Mouse (Mus musculus) midbrain, embryonic 12.5 days (tissue): ENCODE data around the gene Spag9. TPM values are rescaled to one million over a fixed set of nuclear protein-coding genes. Genes with fewer than 3 reads are reported as not detected.

Source experiments
- ATAC-seq: fragments of 200-750 bp; cut with Nextera tagmentation; 2 replicates; pipeline ENCODE4 v1.8.0; 2017; ENCODE audit warnings: low read depth, moderate TSS enrichment, moderate library complexity; ENCODE audit not compliant: low FRiP score
- H3K27ac ChIP-seq: fragments of 300-500 bp; sonication (generic); replicated peaks from 2 replicates; pipeline ENCODE4 v1.5.1; 2016; ENCODE audit warnings: mild to moderate bottlenecking
- H3K27me3 ChIP-seq: fragments of 300-500 bp; sonication (generic); 2 replicates; pipeline ENCODE4 v1.6.1; 2016; ENCODE audit warnings: mild to moderate bottlenecking
- H3K36me3 ChIP-seq: fragments of 300-500 bp; sonication (generic); 2 replicates; pipeline ENCODE4 v1.6.1; 2016
- H3K4me1 ChIP-seq: fragments of 300-500 bp; sonication (generic); 2 replicates; pipeline ENCODE4 v1.6.1; 2016
- H3K4me2 ChIP-seq: fragments of 300-500 bp; sonication (generic); replicated peaks from 2 replicates; pipeline ENCODE4 v1.6.1; 2016; ENCODE audit warnings: mild to moderate bottlenecking, moderate library complexity
- H3K4me3 ChIP-seq: fragments of 300-500 bp; sonication (generic); 2 replicates; pipeline ENCODE4 v1.5.1; 2016; ENCODE audit warnings: mild to moderate bottlenecking
- H3K9ac ChIP-seq: fragments of 300-500 bp; sonication (generic); replicated peaks from 2 replicates; pipeline ENCODE4 v1.6.1; 2016; ENCODE audit warnings: mild to moderate bottlenecking, moderate library complexity
- H3K9me3 ChIP-seq: fragments of 300-500 bp; sonication (generic); 2 replicates; pipeline ENCODE4 v1.6.1; 2016; ENCODE audit warnings: mild to moderate bottlenecking
- WGBS: fragments of 180-500 bp; shearing (Covaris S2); methylation state at CpG from one replicate; pipeline ENCODE4 v1.1.7; 2016; 5-methylcytosine and 5-hydroxymethylcytosine counted together
- polyA plus RNA-seq: library from polyadenylated mRNA; unstranded; fragments of >200 nt; fragmentation: Nextera tagmentation; extraction: Ambion mirVana; gene quantifications from 2 replicates; pipeline ENCODE4 v1.2.1, GENCODE M21; 2016

Gene Spag9
- polyA plus RNA-seq, 1 experiment from 2014 or later, result 134 TPM

- peaks cover 4% of the 10 kb centered on the region; the same call in 1 of the 2 replicates for H3K27me3 ChIP-seq
- H3K4me2 ChIP-seq, result no peak overlapping the region
- 62% methylated on average over 9 of the region's 9 CpGs for WGBS
- peak overlapping the region; percentile 8; the same call in 1 of the 2 replicates for H3K27ac ChIP-seq
- peaks cover 53% of the 10 kb centered on the region for H3K4me1 ChIP-seq
- no peaks in the 10 kb centered on the region for H3K36me3 ChIP-seq
- ATAC-seq, result no peak
- H3K9me3 ChIP-seq, result no peaks in the 10 kb centered on the region
- H3K9ac ChIP-seq, result no peak overlapping the region
- no peak overlapping the region for H3K4me3 ChIP-seq
Measured at GRCm38 (mm10) chr11:94163005-94163767, 167.3 kb downstream of the Spag9 start.

- H3K4me3 ChIP-seq, result no peak overlapping the region
- H3K4me1 ChIP-seq, result peaks cover 30% of the 10 kb centered on the region
- no peak overlapping the region for H3K27ac ChIP-seq
- H3K36me3 ChIP-seq, result no peaks in the 10 kb centered on the region
- H3K9me3 ChIP-seq, result no peaks in the 10 kb centered on the region
- 89% methylated on average over 4 of the region's 4 CpGs for WGBS
- peaks cover 4% of the 10 kb centered on the region; the same call in 1 of the 2 replicates for H3K27me3 ChIP-seq
- no peak overlapping the region for H3K9ac ChIP-seq
- H3K4me2 ChIP-seq, result no peak overlapping the region
- ATAC-seq, result no peak
Measured at GRCm38 (mm10) chr11:94165745-94166144, 169.9 kb downstream of the Spag9 start.

GRCm38 (mm10) chr11:94168238-94168637, 172.3 kb downstream of the Spag9 start:
- no peak for ATAC-seq
- Histone ChIP-seq H3K4me1 (peaks cover 8% of the 10 kb centered on the region), H3K4me2 (no peak overlapping the region), H3K9ac (no peak overlapping the region), H3K27me3 (peaks cover 4% of the 10 kb centered on the region; the same call in 1 of the 2 replicates), H3K4me3 (no peak overlapping the region), H3K36me3 (no peaks in the 10 kb centered on the region), H3K9me3 (no peaks in the 10 kb centered on the region), H3K27ac (no peak overlapping the region)
- WGBS, result 76% methylated on average over 5 of the region's 5 CpGs

- no peak overlapping the region for H3K4me3 ChIP-seq
- H3K9ac ChIP-seq, result no peak overlapping the region
- H3K9me3 ChIP-seq, result no peaks in the 10 kb centered on the region
- ATAC-seq, result no peak
- H3K36me3 ChIP-seq, result no peaks in the 10 kb centered on the region
- H3K27ac ChIP-seq, result no peak overlapping the region
- WGBS, result 77% methylated on average over 5 of the region's 5 CpGs
- 0 out of 2 replicates have a peak, but pooled peaks cover 3% of the 10 kb centered on the region for H3K4me1 ChIP-seq
- no peaks in the 10 kb centered on the region; the same call in 1 of the 2 replicates for H3K27me3 ChIP-seq
- no peak overlapping the region for H3K4me2 ChIP-seq
Measured at GRCm38 (mm10) chr11:94169596-94169995, 173.7 kb downstream of the Spag9 start.

GRCm38 (mm10) chr11:94171691-94172090, 175.8 kb downstream of the Spag9 start:
- no peaks in the 10 kb centered on the region for H3K27me3 ChIP-seq
- no peak overlapping the region for H3K9ac ChIP-seq
- no peak overlapping the region for H3K27ac ChIP-seq
- H3K9me3 ChIP-seq, result no peaks in the 10 kb centered on the region
- no peak overlapping the region for H3K4me3 ChIP-seq
- no peaks in the 10 kb centered on the region for H3K36me3 ChIP-seq
- ATAC-seq, result no peak
- no peak overlapping the region for H3K4me2 ChIP-seq
- 87% methylated on average over 5 of the region's 5 CpGs for WGBS
- H3K4me1 ChIP-seq, result peaks cover 3% of the 10 kb centered on the region; the same call in 1 of the 2 replicates

- peaks cover 3% of the 10 kb centered on the region; the same call in 1 of the 2 replicates for H3K4me1 ChIP-seq
- H3K9ac ChIP-seq, result no peak overlapping the region
- no peak overlapping the region for H3K4me2 ChIP-seq
- no peak overlapping the region for H3K27ac ChIP-seq
- no peak for ATAC-seq
- WGBS, result 81% methylated on average over 9 of the region's 9 CpGs
- no peaks in the 10 kb centered on the region for H3K9me3 ChIP-seq
- no peaks in the 10 kb centered on the region for H3K27me3 ChIP-seq
- H3K36me3 ChIP-seq, result no peaks in the 10 kb centered on the region
- H3K4me3 ChIP-seq, result no peak overlapping the region
Measured at GRCm38 (mm10) chr11:94172186-94172585, 176.3 kb downstream of the Spag9 start.

- WGBS, result 60% methylated on average over 4 of the region's 4 CpGs
- Histone ChIP-seq H3K9ac (no peak overlapping the region), H3K27me3 (no peaks in the 10 kb centered on the region), H3K4me1 (no peaks in the 10 kb centered on the region; the same call in 1 of the 2 replicates), H3K4me3 (no peak overlapping the region), H3K4me2 (no peak overlapping the region), H3K9me3 (no peaks in the 10 kb centered on the region), H3K36me3 (no peaks in the 10 kb centered on the region), H3K27ac (no peak overlapping the region)
- ATAC-seq, result no peak
Measured at GRCm38 (mm10) chr11:94173726-94174146, 177.8 kb downstream of the Spag9 start.

GRCm38 (mm10) chr11:94175288-94175687, 179.4 kb downstream of the Spag9 start:
- Histone ChIP-seq H3K4me2 (no peak overlapping the region), H3K4me3 (no peak overlapping the region), H3K27ac (no peak overlapping the region), H3K27me3 (no peaks in the 10 kb centered on the region), H3K4me1 (no peaks in the 10 kb centered on the region; the same call in 1 of the 2 replicates), H3K9me3 (no peaks in the 10 kb centered on the region), H3K9ac (no peak overlapping the region), H3K36me3 (no peaks in the 10 kb centered on the region)
- ATAC-seq, result no peak
- 57% methylated on average over 7 of the region's 7 CpGs for WGBS

Other genes starting within 250 kb of the Spag9 start
- gene Utp18, start 110.3 kb upstream of the Spag9 start, polyA plus RNA-seq, result 42.5 and 43.6 TPM in 2 replicates
- gene Mbtd1, start 110.2 kb upstream of the Spag9 start, polyA plus RNA-seq, result 50.2 and 55.5 TPM in 2 replicates
- 106 and 110 TPM in 2 replicates for gene Nme2, start 39.8 kb upstream of the Spag9 start, polyA plus RNA-seq
- 340 and 352 TPM in 2 replicates for gene Gm20390, start 27.8 kb upstream of the Spag9 start, polyA plus RNA-seq
- 217 and 227 TPM in 2 replicates for gene Nme1, start 27.6 kb upstream of the Spag9 start, polyA plus RNA-seq
- gene Tob1, start 215.4 kb downstream of the Spag9 start, polyA plus RNA-seq, result 36.7 and 38.3 TPM in 2 replicates
- gene Wfikkn2, start 249.9 kb downstream of the Spag9 start, polyA plus RNA-seq, result 3.8 and 4.5 TPM in 2 replicates